Mouse (Mus musculus): ENCODE data around the gene H2-Q6. TPM values are rescaled to one million over a fixed set of nuclear protein-coding genes. Genes with fewer than 3 reads are reported as not detected.

Gene H2-Q6
- polyA plus RNA-seq, 1 experiment from 2014 or later, result 0.28 TPM

- no peak within 1 kb of the TSS for H3K27ac ChIP-seq
- H3K27me3 ChIP-seq, result peaks cover 54% of the 10 kb centered on the region
- whole genome bisulfite sequencing, result under 1% methylated on average over 71 of the region's 80 CpGs
- H3K9me3 ChIP-seq, result no peaks in the 10 kb centered on the region
- H3K4me3 ChIP-seq, result peak within 1 kb of the TSS; percentile 48
- H3K36me3 ChIP-seq, result no peaks in the 10 kb centered on the region
- peak within 1 kb of the TSS; percentile 85 for H3K4me2 ChIP-seq
- peak within 1 kb of the TSS; percentile 58 for H3K9ac ChIP-seq
- no peak for ATAC-seq (ENCODE audit: insufficient number of reproducible peaks, insufficient read depth, low FRiP score, low TSS enrichment, low read depth)
- H3K4me1 ChIP-seq, result peaks cover 13% of the 10 kb centered on the region
Measured at GRCm38 (mm10) chr17:35469842-35470751, 45.4 kb downstream of the H2-Q6 start, which contains the start of gene H2-Q10. Gene H2-Q10 (plus strand): TSS chr17:35470089.

Other genes starting within 250 kb of the H2-Q6 start
- gene Aif1, start 248.8 kb upstream of the H2-Q6 start, polyA plus RNA-seq (2015; fragmentation: Nextera tagmentation; extraction: Ambion mirVana), result 8.1 and 9.8 TPM in 2 replicates
- 13.1 and 16.1 TPM in 2 replicates for gene Lst1, start 236.4 kb upstream of the H2-Q6 start, polyA plus RNA-seq (2015; fragmentation: Nextera tagmentation; extraction: Ambion mirVana)
- 1.8 and 2.1 TPM in 2 replicates for gene Ltb, start 230.4 kb upstream of the H2-Q6 start, polyA plus RNA-seq (2015; fragmentation: Nextera tagmentation; extraction: Ambion mirVana)
- 0.37 TPM in 1 of 2 replicates, not detected in the other for gene Tnf, start 222.8 kb upstream of the H2-Q6 start, polyA plus RNA-seq (2015; fragmentation: Nextera tagmentation; extraction: Ambion mirVana)
- 0.24 TPM in 1 of 2 replicates, not detected in the other for gene Lta, start 219.5 kb upstream of the H2-Q6 start, polyA plus RNA-seq (2015; fragmentation: Nextera tagmentation; extraction: Ambion mirVana)
- gene Gm16181, start 204.0 kb upstream of the H2-Q6 start, polyA plus RNA-seq (2015; fragmentation: Nextera tagmentation; extraction: Ambion mirVana), result not detected in 2 replicates
- gene Atp6v1g2, start 191.2 kb upstream of the H2-Q6 start, polyA plus RNA-seq (2015; fragmentation: Nextera tagmentation; extraction: Ambion mirVana), result 3.9 and 4.1 TPM in 2 replicates
- 10.4 and 12.0 TPM in 2 replicates for gene Nfkbil1, start 189.1 kb upstream of the H2-Q6 start, polyA plus RNA-seq (2015; fragmentation: Nextera tagmentation; extraction: Ambion mirVana)
- gene Ddx39b, start 183.1 kb upstream of the H2-Q6 start, polyA plus RNA-seq (2015; fragmentation: Nextera tagmentation; extraction: Ambion mirVana), result 498 and 543 TPM in 2 replicates
- gene H2-D1, start 162.1 kb upstream of the H2-Q6 start, polyA plus RNA-seq (2015; fragmentation: Nextera tagmentation; extraction: Ambion mirVana), result 28.7 and 30.7 TPM in 2 replicates
- not detected in 2 replicates for gene H2-Q1, start 104.4 kb upstream of the H2-Q6 start, polyA plus RNA-seq (2015; fragmentation: Nextera tagmentation; extraction: Ambion mirVana)
- 1.2 TPM in 1 of 2 replicates, not detected in the other for gene H2-Q2, start 82.6 kb upstream of the H2-Q6 start, polyA plus RNA-seq (2015; fragmentation: Nextera tagmentation; extraction: Ambion mirVana)
- gene H2-Q4, start 45.2 kb upstream of the H2-Q6 start, polyA plus RNA-seq (2015; fragmentation: Nextera tagmentation; extraction: Ambion mirVana), result 1.6 and 2.1 TPM in 2 replicates
- gene H2-Q7, start 14.3 kb downstream of the H2-Q6 start, polyA plus RNA-seq (2015; fragmentation: Nextera tagmentation; extraction: Ambion mirVana), result 1.6 and 3.3 TPM in 2 replicates
- gene H2-Q10, start 45.2 kb downstream of the H2-Q6 start, polyA plus RNA-seq (2015; fragmentation: Nextera tagmentation; extraction: Ambion mirVana), result 0.14 and 5.4 TPM in 2 replicates
- not detected in 2 replicates for gene Pou5f1, start 81.2 kb downstream of the H2-Q6 start, polyA plus RNA-seq (2015; fragmentation: Nextera tagmentation; extraction: Ambion mirVana)
- 74.1 and 78.2 TPM in 2 replicates for gene Tcf19, start 92.0 kb downstream of the H2-Q6 start, polyA plus RNA-seq (2015; fragmentation: Nextera tagmentation; extraction: Ambion mirVana)
- gene Cchcr1, start 92.2 kb downstream of the H2-Q6 start, polyA plus RNA-seq (2015; fragmentation: Nextera tagmentation; extraction: Ambion mirVana), result 23.2 and 24.2 TPM in 2 replicates
- 1.5 and 1.9 TPM in 2 replicates for gene Psors1c2, start 108.4 kb downstream of the H2-Q6 start, polyA plus RNA-seq (2015; fragmentation: Nextera tagmentation; extraction: Ambion mirVana)
- gene Cdsn, start 127.3 kb downstream of the H2-Q6 start, polyA plus RNA-seq (2015; fragmentation: Nextera tagmentation; extraction: Ambion mirVana), result 0.10 TPM in 1 of 2 replicates, not detected in the other
- 0.27 and 0.28 TPM in 2 replicates for gene 2300002M23Rik, start 142.6 kb downstream of the H2-Q6 start, polyA plus RNA-seq (2015; fragmentation: Nextera tagmentation; extraction: Ambion mirVana)
- gene Sfta2, start 176.7 kb downstream of the H2-Q6 start, polyA plus RNA-seq (2015; fragmentation: Nextera tagmentation; extraction: Ambion mirVana), result 0.52 and 0.79 TPM in 2 replicates
- gene Gm9573, start 201.8 kb downstream of the H2-Q6 start, polyA plus RNA-seq (2015; fragmentation: Nextera tagmentation; extraction: Ambion mirVana), result not detected in 2 replicates
- gene Mucl3, start 218.8 kb downstream of the H2-Q6 start, polyA plus RNA-seq (2015; fragmentation: Nextera tagmentation; extraction: Ambion mirVana), result 0.13 TPM in 1 of 2 replicates, not detected in the other
- gene Vars2, start 242.7 kb downstream of the H2-Q6 start, polyA plus RNA-seq (2015; fragmentation: Nextera tagmentation; extraction: Ambion mirVana), result 15.9 and 17.4 TPM in 2 replicates
- gene Gtf2h4, start 248.9 kb downstream of the H2-Q6 start, polyA plus RNA-seq (2015; fragmentation: Nextera tagmentation; extraction: Ambion mirVana), result 39.2 and 48.6 TPM in 2 replicates

All from embryonic facial prominence, embryonic 13.5 days (tissue).